Mouse (Mus musculus) CD4-positive helper T cell, adult 2 months (primary cell): ENCODE measurements around the gene Gm13030.
"Not testable (repeated sequence)": the region's sequence is repeated elsewhere in the genome, so short reads cannot be mapped to it uniquely, and the experiment has no call there.

Experiments used
- DNase-seq: peaks from one replicate; pipeline ENCODE4 v3.0.0-alpha.2; 2012; ENCODE audit warnings: low read depth, missing footprints, low spot score

The Gm13030 gene

GRCm38 (mm10) chr4:138865991-138866390 is 7.8 kb downstream of the Gm13030 start:
- DNase-seq = no peak

- no peak for DNase-seq
These were observed 8.7 kb downstream of the Gm13030 start for GRCm38 (mm10) chr4:138865092-138865491.

GRCm38 (mm10) chr4:138863344-138863998 is 10.3 kb downstream of the Gm13030 start, which contains the start of gene Pla2g5:
Gene Pla2g5 (minus strand): TSS chr4:138863482.
- no peak for DNase-seq

- DNase-seq = peak; percentile 30
These were observed 14.0 kb downstream of the Gm13030 start for GRCm38 (mm10) chr4:138859728-138860127.

GRCm38 (mm10) chr4:138859245-138859644 is 14.5 kb downstream of the Gm13030 start:
- no peak for DNase-seq

GRCm38 (mm10) chr4:138858446-138858845 is 15.3 kb downstream of the Gm13030 start:
- DNase-seq = no peak

- DNase-seq = no peak
These were observed 16.2 kb downstream of the Gm13030 start for GRCm38 (mm10) chr4:138857576-138857975.

GRCm38 (mm10) chr4:138856491-138856890 is 17.3 kb downstream of the Gm13030 start:
- DNase-seq = peak; percentile 68

- no peak for DNase-seq
These were observed 18.6 kb downstream of the Gm13030 start for GRCm38 (mm10) chr4:138855092-138855632.

- DNase-seq = no peak
These were observed 20.8 kb downstream of the Gm13030 start for GRCm38 (mm10) chr4:138852961-138853360.

GRCm38 (mm10) chr4:138851463-138851862 is 22.3 kb downstream of the Gm13030 start:
- peak; percentile 45 for DNase-seq

- DNase-seq = no peak
These were observed 32.4 kb downstream of the Gm13030 start for GRCm38 (mm10) chr4:138841386-138841785.

- DNase-seq = no peak
These were observed 33.0 kb downstream of the Gm13030 start for GRCm38 (mm10) chr4:138840726-138841125.

- no peak for DNase-seq
These were observed 34.0 kb downstream of the Gm13030 start for GRCm38 (mm10) chr4:138839806-138840205.

GRCm38 (mm10) chr4:138827147-138827546 is 46.6 kb downstream of the Gm13030 start:
- DNase-seq = no peak

GRCm38 (mm10) chr4:138825751-138826567 is 47.8 kb downstream of the Gm13030 start:
- no peak for DNase-seq

- DNase-seq = no peak
These were observed 49.1 kb downstream of the Gm13030 start for GRCm38 (mm10) chr4:138824660-138825059.

GRCm38 (mm10) chr4:138824161-138824560 is 49.6 kb downstream of the Gm13030 start:
- DNase-seq = not testable (repeated sequence)

- no peak for DNase-seq
These were observed 52.7 kb downstream of the Gm13030 start for GRCm38 (mm10) chr4:138821036-138821435.
